Comparison of ENCODE assay signal across 10 mouse cellular contexts in the genomic region with DNA sequence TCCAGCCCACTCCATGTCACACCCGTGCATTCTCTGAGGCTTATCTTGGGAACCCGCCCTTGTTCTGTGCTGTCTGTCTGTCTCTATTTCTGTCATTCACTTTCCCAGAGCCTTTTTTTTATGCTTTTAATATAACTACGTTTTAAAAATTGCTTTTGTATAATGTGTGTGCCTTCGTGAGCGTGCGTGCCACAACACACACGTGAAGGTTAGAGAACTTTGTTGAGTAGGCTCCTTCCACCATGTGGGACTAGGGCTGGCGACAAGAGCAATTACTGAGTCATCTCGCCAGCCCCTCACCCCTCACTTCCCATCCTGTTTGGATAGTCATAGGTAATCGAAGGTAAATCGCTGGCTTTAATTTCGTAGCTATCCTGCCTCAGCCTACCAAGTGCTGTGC. TPM values are rescaled to one million over a fixed set of nuclear protein-coding genes. Genes with fewer than 3 reads are reported as not detected.
DNase-seq lines count a peak whose midpoint lies in the region; ATAC-seq and TF ChIP-seq lines count a peak whose summit lies in the region.
"Had no signal": no experiment of that assay in that cellular context is flagged by ENCODE, and none has a peak within 500 bp of the region (broad histone marks: within the 10 kb centered on the region; RNA-seq: fewer than 3 reads in every experiment).

No protein-coding gene starts in this region.

- no peak for DNase-seq in heart, postnatal 14 days
- no peak for DNase-seq in layer of hippocampus, adult 2 months (ENCODE audit: low spot score in 2 of 2)
- DNase-seq in layer of hippocampus, adult 8-10 months (ENCODE audit: low spot score in 2 of 2) = no peak
- no peak for DNase-seq in embryonic facial prominence, embryonic 14.5 days (ENCODE audit: low spot score)
- DNase-seq in right cerebral cortex, postnatal 14 days = no peak

- peak overlapping the region; percentile 19 for H3K4me3 ChIP-seq in heart, embryonic 11.5 days (ENCODE audit: low read depth, low read length)
- no peak overlapping the region for H3K4me3 ChIP-seq in layer of hippocampus, adult 2 months
- no peak overlapping the region for H3K4me3 ChIP-seq in embryonic facial prominence, embryonic 14.5 days (ENCODE audit: low read depth, low read length)
- H3K4me3 ChIP-seq in liver, embryonic 16.5 days (ENCODE audit: low read depth, low read length) = peak overlapping the region; percentile 19; the same call in 1 of the 2 replicates

- intact Hi-C loops in heart, postnatal 14 days (cut with DNase I) = loop anchor here (2.0 to 5.0 kb wide), 4 partner anchors 35 to 160 kb away; partner anchors contain the start of gene Crtc1

- no peaks in the 10 kb centered on the region for H3K9me3 ChIP-seq in heart, embryonic 11.5 days (replicated peaks; ENCODE audit: control insufficient read depth, low read length)
- no peaks in the 10 kb centered on the region for H3K9me3 ChIP-seq in embryonic facial prominence, embryonic 14.5 days (ENCODE audit: control insufficient read depth, low read length)
- no peaks in the 10 kb centered on the region for H3K9me3 ChIP-seq in liver, embryonic 16.5 days (replicated peaks; ENCODE audit: control insufficient read depth, low read length)

- peaks cover 29% of the 10 kb centered on the region for H3K4me1 ChIP-seq in heart, embryonic 11.5 days (ENCODE audit: control insufficient read depth, insufficient read depth, low read length)
- H3K4me1 ChIP-seq in embryonic facial prominence, embryonic 14.5 days (ENCODE audit: control insufficient read depth, insufficient read depth, low read length) = peaks cover 41% of the 10 kb centered on the region
- peaks cover 61% of the 10 kb centered on the region for H3K4me1 ChIP-seq in liver, embryonic 16.5 days (ENCODE audit: control insufficient read depth, low read depth, low read length)

- no peaks in the 10 kb centered on the region for H3K36me3 ChIP-seq in heart, embryonic 11.5 days (ENCODE audit: control insufficient read depth, insufficient read depth, low read length)
- H3K36me3 ChIP-seq in embryonic facial prominence, embryonic 14.5 days (ENCODE audit: control insufficient read depth, insufficient read depth, low read length) = peaks cover 16% of the 10 kb centered on the region
- H3K36me3 ChIP-seq in liver, embryonic 16.5 days (ENCODE audit: control insufficient read depth, insufficient read depth) = peaks cover 6% of the 10 kb centered on the region

- TF ChIP-seq CTCF in layer of hippocampus, adult 2 months (conservative IDR thresholded peaks at IDR 0.05) = no peak

- peak overlapping the region; percentile 52 for H3K4me2 ChIP-seq in heart, embryonic 11.5 days
- H3K4me2 ChIP-seq in embryonic facial prominence, embryonic 14.5 days (ENCODE audit: low read depth, low read length) = peak overlapping the region; percentile 8; the same call in 1 of the 2 replicates
- H3K4me2 ChIP-seq in liver, embryonic 16.5 days (ENCODE audit: low read depth, low read length) = peak overlapping the region; percentile 49

- no peak overlapping the region for H3K27ac ChIP-seq in heart, embryonic 11.5 days (ENCODE audit: low read depth, low read length)
- peak overlapping the region; percentile 51; the same call in 1 of the 2 replicates for H3K27ac ChIP-seq in layer of hippocampus, adult 2 months
- H3K27ac ChIP-seq in embryonic facial prominence, embryonic 14.5 days (replicated peaks; ENCODE audit: low read depth, low read length) = no peak overlapping the region
- H3K27ac ChIP-seq in liver, embryonic 16.5 days (ENCODE audit: low read length) = no peak overlapping the region

- WGBS in heart, embryonic 11.5 days (ENCODE audit: insufficient replicate concordance) = 25% methylated on average over 12 of the region's 12 CpGs
- 34% methylated on average over 12 of the region's 12 CpGs for WGBS in embryonic facial prominence, embryonic 14.5 days
- 29% methylated on average over 12 of the region's 12 CpGs for WGBS in liver, embryonic 16.5 days (ENCODE audit: insufficient replicate concordance)

- no peak for ATAC-seq in heart, embryonic 11.5 days (replicated peaks; ENCODE audit: insufficient number of reproducible peaks, low FRiP score, low TSS enrichment)
- no peak for ATAC-seq in embryonic facial prominence, embryonic 14.5 days (ENCODE audit: low read depth)
- ATAC-seq in liver, embryonic 16.5 days (ENCODE audit: low read depth) = no peak
- ATAC-seq in erythroid progenitor cell, adult 5-6 weeks (replicated peaks; ENCODE audit: low FRiP score, poor library complexity, severe bottlenecking) = no peak

- 0 out of 2 replicates have a peak overlapping the region, but pooled peaks have one; percentile 43 for H3K9ac ChIP-seq in heart, embryonic 11.5 days (ENCODE audit: low read depth, low read length)
- H3K9ac ChIP-seq in embryonic facial prominence, embryonic 14.5 days (ENCODE audit: low read depth, low read length) = no peak overlapping the region
- H3K9ac ChIP-seq in liver, embryonic 16.5 days (ENCODE audit: low read depth, low read length) = no peak overlapping the region; the same call in 1 of the 2 replicates

- peaks cover 65% of the 10 kb centered on the region for H3K27me3 ChIP-seq in heart, embryonic 11.5 days (ENCODE audit: control insufficient read depth, insufficient read depth, low read length)
- H3K27me3 ChIP-seq in embryonic facial prominence, embryonic 14.5 days (replicated peaks; ENCODE audit: control insufficient read depth, insufficient read depth, low read length) = peaks cover 37% of the 10 kb centered on the region
- H3K27me3 ChIP-seq in liver, embryonic 16.5 days (ENCODE audit: control insufficient read depth, insufficient read depth, low read depth, low read length) = peaks cover 41% of the 10 kb centered on the region

RNA-seq across cellular contexts. Expression of gene Rex1bd, which starts 4.0 kb away (rescaled TPM):
- 109 and 124 TPM in 2 replicates for polyA plus RNA-seq in heart, embryonic 11.5 days (2014; fragmentation: Nextera tagmentation; extraction: Ambion mirVana)
- total RNA-seq in heart, postnatal 14 days (2021) = 100 to 1,000 TPM; 105 TPM
- 10 to 100 TPM; 93.9 to 98.1 TPM for total RNA-seq in layer of hippocampus, adult 2 months (2021)
- 100 to 1,000 TPM in 2 of 4 experiments, 10 to 100 TPM in 2; 86.4 to 104 (median 97.3) TPM for total RNA-seq in layer of hippocampus, adult 8-10 months (2022)
- polyA plus RNA-seq in embryonic facial prominence, embryonic 14.5 days (2014; fragmentation: Nextera tagmentation; extraction: Ambion mirVana) = 144 and 148 TPM in 2 replicates
- polyA plus RNA-seq in liver, embryonic 16.5 days (2015; fragmentation: Nextera tagmentation; extraction: Ambion mirVana) = 53.7 and 55.6 TPM in 2 replicates
- 22.3 TPM in 1 of 2 replicates, not detected in the other for total RNA-seq in erythroid progenitor cell, adult 5-6 weeks (2015; ENCODE audit: low replicate concordance)
- 17.8 and 19.6 TPM in 2 replicates for total RNA-seq in erythroid progenitor cell, adult 5-6 weeks (2017; ENCODE audit: low replicate concordance)

RNA-seq across cellular contexts. Expression of gene Uba52, which starts 8.1 kb away (rescaled TPM):
- polyA plus RNA-seq in heart, embryonic 11.5 days (2014; fragmentation: Nextera tagmentation; extraction: Ambion mirVana) = 798 and 827 TPM in 2 replicates
- total RNA-seq in heart, postnatal 14 days (2021) = 1,000 to 10,000 TPM; 1,458 to 1,541 TPM
- 1,000 to 10,000 TPM in 1 of 2 experiments, 100 to 1,000 TPM in 1; 970 to 1,000 TPM for total RNA-seq in layer of hippocampus, adult 2 months (2021)
- 1,000 to 10,000 TPM in 2 of 4 experiments, 100 to 1,000 TPM in 2; 772 to 1,065 (median 933) TPM for total RNA-seq in layer of hippocampus, adult 8-10 months (2022)
- polyA plus RNA-seq in embryonic facial prominence, embryonic 14.5 days (2014; fragmentation: Nextera tagmentation; extraction: Ambion mirVana) = 991 and 1,091 TPM in 2 replicates
- 490 and 558 TPM in 2 replicates for polyA plus RNA-seq in liver, embryonic 16.5 days (2015; fragmentation: Nextera tagmentation; extraction: Ambion mirVana)
- total RNA-seq in erythroid progenitor cell, adult 5-6 weeks (2015; ENCODE audit: low replicate concordance) = 1,194 and 1,251 TPM in 2 replicates
- 418 and 1,480 TPM in 2 replicates for total RNA-seq in erythroid progenitor cell, adult 5-6 weeks (2017; ENCODE audit: low replicate concordance)

RNA-seq across cellular contexts. Expression of gene Crlf1, which starts 9.6 kb away (rescaled TPM):
- 0.80 and 3.8 TPM in 2 replicates for polyA plus RNA-seq in heart, embryonic 11.5 days (2014; fragmentation: Nextera tagmentation; extraction: Ambion mirVana)
- total RNA-seq in heart, postnatal 14 days (2021) = under 1 TPM; 0.22 to 0.29 TPM
- total RNA-seq in layer of hippocampus, adult 2 months (2021) = 10 to 100 TPM; 44.5 to 47.1 TPM
- 10 to 100 TPM; 20.4 to 31.5 (median 30.1) TPM for total RNA-seq in layer of hippocampus, adult 8-10 months (2022)
- polyA plus RNA-seq in embryonic facial prominence, embryonic 14.5 days (2014; fragmentation: Nextera tagmentation; extraction: Ambion mirVana) = 67.3 and 68.1 TPM in 2 replicates
- 0.83 and 1.3 TPM in 2 replicates for polyA plus RNA-seq in liver, embryonic 16.5 days (2015; fragmentation: Nextera tagmentation; extraction: Ambion mirVana)
- not detected in 2 replicates for total RNA-seq in erythroid progenitor cell, adult 5-6 weeks (2015; ENCODE audit: low replicate concordance)
- total RNA-seq in erythroid progenitor cell, adult 5-6 weeks (2017; ENCODE audit: low replicate concordance) = 1.4 TPM in 1 of 2 replicates, not detected in the other
- total RNA-seq: megakaryocyte, adult 5-6 weeks had no signal

RNA-seq across cellular contexts. Expression of gene Tmem59l, which starts 15.4 kb away (rescaled TPM):
- polyA plus RNA-seq in heart, embryonic 11.5 days (2014; fragmentation: Nextera tagmentation; extraction: Ambion mirVana) = 0.44 and 0.86 TPM in 2 replicates
- not detected for total RNA-seq in heart, postnatal 14 days (2021)
- 100 to 1,000 TPM; 321 to 339 TPM for total RNA-seq in layer of hippocampus, adult 2 months (2021)
- 100 to 1,000 TPM; 284 to 307 (median 293) TPM for total RNA-seq in layer of hippocampus, adult 8-10 months (2022)
- 10.2 and 14.5 TPM in 2 replicates for polyA plus RNA-seq in embryonic facial prominence, embryonic 14.5 days (2014; fragmentation: Nextera tagmentation; extraction: Ambion mirVana)
- polyA plus RNA-seq in liver, embryonic 16.5 days (2015; fragmentation: Nextera tagmentation; extraction: Ambion mirVana) = not detected in 2 replicates
- 3.2 TPM in 1 of 2 replicates, not detected in the other for total RNA-seq in erythroid progenitor cell, adult 5-6 weeks (2015; ENCODE audit: low replicate concordance)
- total RNA-seq in erythroid progenitor cell, adult 5-6 weeks (2017; ENCODE audit: low replicate concordance) = not detected in 2 replicates
- total RNA-seq: heart, postnatal 10 days; megakaryocyte, adult 5-6 weeks had no signal

RNA-seq across cellular contexts. Expression of gene Fkbp8, which starts 25.0 kb away (rescaled TPM):
- polyA plus RNA-seq in heart, embryonic 11.5 days (2014; fragmentation: Nextera tagmentation; extraction: Ambion mirVana) = 202 and 212 TPM in 2 replicates
- total RNA-seq in heart, postnatal 14 days (2021) = 100 to 1,000 TPM; 150 to 163 TPM
- 100 to 1,000 TPM; 447 to 453 TPM for total RNA-seq in layer of hippocampus, adult 2 months (2021)
- total RNA-seq in layer of hippocampus, adult 8-10 months (2022) = 100 to 1,000 TPM; 420 to 440 (median 425) TPM
- 202 and 234 TPM in 2 replicates for polyA plus RNA-seq in embryonic facial prominence, embryonic 14.5 days (2014; fragmentation: Nextera tagmentation; extraction: Ambion mirVana)
- polyA plus RNA-seq in liver, embryonic 16.5 days (2015; fragmentation: Nextera tagmentation; extraction: Ambion mirVana) = 155 and 158 TPM in 2 replicates
- 28.9 and 45.8 TPM in 2 replicates for total RNA-seq in erythroid progenitor cell, adult 5-6 weeks (2015; ENCODE audit: low replicate concordance)
- total RNA-seq in erythroid progenitor cell, adult 5-6 weeks (2017; ENCODE audit: low replicate concordance) = 74.7 and 94.6 TPM in 2 replicates

Comparison
In these comparisons a context has a peak if more than half of its experiments do, and no peak if none do; other contexts are left out.
1. H3K4me3 ChIP-seq: peak in heart, embryonic 11.5 days (single experiment) and liver, embryonic 16.5 days (single experiment); none in layer of hippocampus, adult 2 months (single experiment) and embryonic facial prominence, embryonic 14.5 days (single experiment).
2. RNA of gene Crlf1, which starts 9.6 kb away (total RNA-seq): 44.5 to 47.1 TPM in layer of hippocampus, adult 2 months and 20.4 to 31.5 TPM in layer of hippocampus, adult 8-10 months; 1.4 TPM in erythroid progenitor cell, adult 5-6 weeks and 0.22 to 0.29 TPM in heart, postnatal 14 days; every median in the first group is over 4 times any median in the second.
3. Peak in every context shown above with its lines, with median percentiles within 50 percentile points of each other: H3K4me2 ChIP-seq.